In the genomic region with DNA sequence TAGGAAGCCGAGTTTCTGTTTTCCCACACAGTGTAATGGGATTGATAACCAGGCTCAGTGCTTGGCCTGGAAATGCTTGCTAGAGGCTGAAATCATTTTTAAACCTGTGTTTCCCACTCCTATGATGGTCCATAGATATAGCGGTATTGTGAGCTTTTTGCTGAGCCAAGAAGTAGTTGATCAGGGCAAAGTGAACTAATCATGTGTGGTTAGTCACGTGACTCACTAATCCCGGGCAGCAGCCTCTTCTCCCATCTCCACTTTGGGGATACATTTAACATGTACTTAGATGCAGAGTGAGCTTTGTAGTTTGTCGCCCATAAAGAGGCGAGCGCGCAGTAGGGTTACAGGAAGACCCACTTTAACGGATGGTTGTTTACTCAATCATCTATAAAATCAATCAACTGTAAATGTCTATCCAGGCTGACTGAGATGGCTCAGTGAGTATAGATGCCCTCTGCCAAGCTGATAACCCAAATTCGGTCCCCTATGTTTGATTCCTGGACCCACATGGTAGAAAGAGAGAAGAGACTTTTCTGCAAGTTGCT, we compare ENCODE assay signal across 28 mouse cellular contexts. TPM values are rescaled to one million over a fixed set of nuclear protein-coding genes. Genes with fewer than 3 reads are reported as not detected.
A peak's percentile ranks its signal among the peaks of the same experiment; 100 is the strongest.
DNase-seq lines count a peak whose midpoint lies in the region; ATAC-seq and TF ChIP-seq lines count a peak whose summit lies in the region.
"Had no signal": no experiment of that assay in that cellular context is flagged by ENCODE, and none has a peak within 500 bp of the region (broad histone marks: within the 10 kb centered on the region; RNA-seq: fewer than 3 reads in every experiment).

No protein-coding gene starts in this region.

- no peaks in the 10 kb centered on the region for H3K36me3 ChIP-seq in heart, embryonic 10.5 days
- H3K36me3 ChIP-seq in liver, adult 2 months (ENCODE audit: control insufficient read depth, insufficient read depth, low read length): no peaks in the 10 kb centered on the region
- no peaks in the 10 kb centered on the region for H3K36me3 ChIP-seq in liver, embryonic 12.5 days
- H3K36me3 ChIP-seq in C2C12 (ENCODE audit: control insufficient read depth, insufficient read depth) (no peaks in the 10 kb centered on the region), CH12.LX (replicated peaks in 1 of 2; ENCODE audit: control insufficient read depth in 1 of 2, insufficient read depth in 1 of 2, low read length in 1 of 2) (peaks cover 4 to 9% of the 10 kb centered on the region in 2 experiments)
- H3K36me3 ChIP-seq in neural tube, embryonic 15.5 days: no peaks in the 10 kb centered on the region
- H3K36me3 ChIP-seq: embryonic facial prominence, embryonic 13.5 days; embryonic facial prominence, embryonic 15.5 days; forebrain, embryonic 10.5 days; forebrain, embryonic 12.5 days had no signal

- no peak for TF ChIP-seq EP300 in CH12.LX (IDR thresholded peaks at IDR 0.05; ENCODE audit: low read length)

- TF ChIP-seq RAD21 in CH12.LX (IDR thresholded peaks at IDR 0.05; ENCODE audit: low read depth, low read length): no peak

- no peak overlapping the region for H3K9ac ChIP-seq in liver, adult 2 months (ENCODE audit: low read depth, low read length)
- no peak overlapping the region for H3K9ac ChIP-seq in liver, embryonic 12.5 days
- no peak overlapping the region for H3K9ac ChIP-seq in CH12.LX (ENCODE audit: insufficient read depth, low read depth)
- no peak overlapping the region for H3K9ac ChIP-seq in neural tube, embryonic 15.5 days (replicated peaks)
- H3K9ac ChIP-seq: embryonic facial prominence, embryonic 13.5 days; embryonic facial prominence, embryonic 15.5 days; forebrain, embryonic 12.5 days had no signal

- no peaks in the 10 kb centered on the region for H3K9me3 ChIP-seq in heart, embryonic 10.5 days
- H3K9me3 ChIP-seq in liver, embryonic 12.5 days (replicated peaks): no peaks in the 10 kb centered on the region
- no peaks in the 10 kb centered on the region for H3K9me3 ChIP-seq in CH12.LX (replicated peaks; ENCODE audit: low read length)
- no peaks in the 10 kb centered on the region for H3K9me3 ChIP-seq in neural tube, embryonic 15.5 days (replicated peaks)
- H3K9me3 ChIP-seq: embryonic facial prominence, embryonic 13.5 days; embryonic facial prominence, embryonic 15.5 days; forebrain, embryonic 10.5 days; forebrain, embryonic 12.5 days had no signal

- 84% methylated on average over 10 of the region's 10 CpGs for WGBS in heart, embryonic 10.5 days
- WGBS in liver, adult 2 months: 61% methylated on average over 10 of the region's 10 CpGs
- WGBS in liver, embryonic 12.5 days (ENCODE audit: insufficient replicate concordance): 74% methylated on average over 10 of the region's 10 CpGs
- WGBS in neural tube, embryonic 15.5 days: 89% methylated on average over 10 of the region's 10 CpGs

- DNase-seq in heart, embryonic 10.5 days (ENCODE audit: low spot score): peak; percentile 25
- no peak for DNase-seq in heart, postnatal 25 days (ENCODE audit: low spot score)
- peak; percentile 50 for DNase-seq in liver, adult 2 months (ENCODE audit: extremely low read depth, low read depth, low spot score)
- no peak for DNase-seq in CH12.LX (ENCODE audit: extremely low read depth)
- DNase-seq in lung, postnatal 10 days: no peak
- DNase-seq: adrenal gland, adult 8-10 months; adrenal gland, postnatal 14 days; adrenal gland, postnatal 36 days; cerebellum, adult 11 months; cerebellum, adult 18-20 months; cerebellum, adult 8-10 months; cerebellum, adult 9-11 months; cerebellum, postnatal 14 days; cerebellum, postnatal 36 days; embryo, embryonic 11 days had no signal

- no peak for TF ChIP-seq POLR2A in liver, adult 2 months (IDR thresholded peaks at IDR 0.05; ENCODE audit: extremely low read depth, insufficient read depth, low read length)
- TF ChIP-seq POLR2A in CH12.LX (IDR thresholded peaks at IDR 0.05; ENCODE audit: low read depth, low read length): no peak

- H3K4me3 ChIP-seq in heart, embryonic 10.5 days: no peak overlapping the region
- H3K4me3 ChIP-seq in liver, adult 2 months (ENCODE audit: insufficient read depth, low read depth, low read length): no peak overlapping the region
- no peak overlapping the region for H3K4me3 ChIP-seq in liver, embryonic 12.5 days
- H3K4me3 ChIP-seq in C2C12 (ENCODE audit: insufficient read depth, poor library complexity, severe bottlenecking): no peak overlapping the region
- no peak overlapping the region for H3K4me3 ChIP-seq in CH12.LX (replicated peaks in 1 of 3; ENCODE audit: low read depth in 2 of 3, low read length in 2 of 3, poor library complexity in 1 of 3)
- H3K4me3 ChIP-seq in neural tube, embryonic 15.5 days (replicated peaks): no peak overlapping the region
- H3K4me3 ChIP-seq: embryonic facial prominence, embryonic 13.5 days; embryonic facial prominence, embryonic 15.5 days; erythroblast, embryonic 14.5 days; forebrain, embryonic 10.5 days; forebrain, embryonic 12.5 days had no signal

- in situ Hi-C loops in CH12.LX (cut with MboI; ENCODE audit: low pct_ligation_motif_present, low pct_unique_long_range_greater_than_20kb, low sequenced_read_pairs): no loop called here

- H3K79me2 ChIP-seq in liver, adult 2 months (ENCODE audit: control insufficient read depth, insufficient read depth, low read length): no peaks in the 10 kb centered on the region
- no peaks in the 10 kb centered on the region for H3K79me2 ChIP-seq in C2C12 (ENCODE audit: control insufficient read depth, insufficient read depth)
- no peaks in the 10 kb centered on the region for H3K79me2 ChIP-seq in CH12.LX (replicated peaks; ENCODE audit: control insufficient read depth, extremely low read depth, insufficient read depth, poor library complexity, severe bottlenecking)

- intact Hi-C loops in heart, postnatal 25 days (cut with DNase I): no loop called here

- TF ChIP-seq CTCF in liver, adult 2 months (IDR thresholded peaks at IDR 0.05; ENCODE audit: low read depth, low read length): no peak
- TF ChIP-seq CTCF in C2C12 (IDR thresholded peaks at IDR 0.05; ENCODE audit: control insufficient read depth, insufficient read depth, insufficient read length) (no peak), CH12.LX (conservative IDR thresholded peaks at IDR 0.05 in 1 of 2, IDR thresholded peaks at IDR 0.05 in 1 of 2; ENCODE audit: low read depth in 2 of 2, low read length in 2 of 2) (no peak)

- H3ac ChIP-seq in C2C12 (ENCODE audit: control insufficient read depth, insufficient read length, low read depth): no peak overlapping the region

- H3K4me1 ChIP-seq in heart, embryonic 10.5 days: peaks cover 21% of the 10 kb centered on the region
- peaks cover 12% of the 10 kb centered on the region for H3K4me1 ChIP-seq in liver, adult 2 months (ENCODE audit: control insufficient read depth, insufficient read depth, low read length)
- H3K4me1 ChIP-seq in liver, embryonic 12.5 days: peaks cover 3% of the 10 kb centered on the region; the same call in 1 of the 2 replicates
- peaks cover 0 to 20% of the 10 kb centered on the region in 2 experiments; a peak in 2 of 4 replicates for H3K4me1 ChIP-seq in CH12.LX (ENCODE audit: control insufficient read depth in 1 of 2, insufficient read depth in 2 of 2)
- peaks cover 6% of the 10 kb centered on the region for H3K4me1 ChIP-seq in neural tube, embryonic 15.5 days
- H3K4me1 ChIP-seq: embryonic facial prominence, embryonic 15.5 days had no signal

- no peaks in the 10 kb centered on the region for H3K27me3 ChIP-seq in heart, embryonic 10.5 days (ENCODE audit: insufficient read depth, poor library complexity, severe bottlenecking)
- H3K27me3 ChIP-seq in liver, adult 2 months (ENCODE audit: control insufficient read depth, insufficient read depth, low read length): no peaks in the 10 kb centered on the region
- no peaks in the 10 kb centered on the region for H3K27me3 ChIP-seq in liver, embryonic 12.5 days (replicated peaks)
- no peaks in the 10 kb centered on the region for H3K27me3 ChIP-seq in C2C12 (ENCODE audit: control insufficient read depth, insufficient read depth, insufficient read length)
- no peaks in the 10 kb centered on the region for H3K27me3 ChIP-seq in CH12.LX (replicated peaks)
- H3K27me3 ChIP-seq in neural tube, embryonic 15.5 days (replicated peaks): no peaks in the 10 kb centered on the region
- H3K27me3 ChIP-seq: embryonic facial prominence, embryonic 13.5 days; embryonic facial prominence, embryonic 15.5 days; forebrain, embryonic 12.5 days; Patski had no signal

- H3K27ac ChIP-seq in heart, embryonic 10.5 days: no peak overlapping the region
- H3K27ac ChIP-seq in liver, adult 2 months (replicated peaks; ENCODE audit: insufficient read depth, low read depth, low read length): peak overlapping the region; percentile 42
- H3K27ac ChIP-seq in liver, embryonic 12.5 days: no peak overlapping the region
- H3K27ac ChIP-seq in CH12.LX (ENCODE audit: insufficient read depth, low read depth): no peak overlapping the region
- H3K27ac ChIP-seq in neural tube, embryonic 15.5 days (replicated peaks): no peak overlapping the region
- H3K27ac ChIP-seq: embryonic facial prominence, embryonic 13.5 days; embryonic facial prominence, embryonic 15.5 days; forebrain, embryonic 10.5 days; forebrain, embryonic 12.5 days had no signal

- no peak overlapping the region for H3K4me2 ChIP-seq in liver, embryonic 12.5 days
- no peak overlapping the region for H3K4me2 ChIP-seq in CH12.LX (ENCODE audit: insufficient read depth, low read depth, poor library complexity, severe bottlenecking)
- no peak overlapping the region for H3K4me2 ChIP-seq in neural tube, embryonic 15.5 days
- H3K4me2 ChIP-seq: embryonic facial prominence, embryonic 13.5 days; embryonic facial prominence, embryonic 15.5 days; forebrain, embryonic 12.5 days had no signal

- dilution Hi-C loops in CH12.LX (cut with MboI; ENCODE audit: extremely low pct_ligation_motif_present, extremely low pct_unique_long_range_greater_than_20kb, low sequenced_read_pairs): no loop called here

- H3K79me3 ChIP-seq in C2C12 (ENCODE audit: low read depth): no peaks in the 10 kb centered on the region

- ATAC-seq in liver, embryonic 12.5 days: no peak
- no peak for ATAC-seq in neural tube, embryonic 15.5 days (ENCODE audit: low FRiP score)
- ATAC-seq: activated CD4-positive, CD25-positive, alpha-beta regulatory T cell, adult 4 months; CD4-positive, CD25-positive, alpha-beta regulatory T cell, adult 4 months; forebrain, embryonic 14.5 days; forebrain, embryonic 16.5 days; Patski had no signal

RNA-seq across cellular contexts. Expression of gene Amigo2, which starts 38.7 kb away (rescaled TPM):
- polyA plus RNA-seq in heart, embryonic 10.5 days (2016; fragmentation: Nextera tagmentation; extraction: Ambion mirVana): 3.2 and 4.6 TPM in 2 replicates
- total RNA-seq in heart, postnatal 25 days (2021): 1 to 10 TPM; 5.2 to 7.0 TPM
- total RNA-seq in liver, adult 2 months (2014; rRNA removed): 6.5 and 7.0 TPM in 2 replicates
- 0.76 and 1.4 TPM in 2 replicates for polyA plus RNA-seq in liver, adult 2 months (2012; rRNA removed)
- 1.4 and 1.7 TPM in 2 replicates for polyA plus RNA-seq in liver, embryonic 12.5 days (2016; fragmentation: Nextera tagmentation; extraction: Ambion mirVana)
- polyA plus RNA-seq in C2C12 (2012; fragmentation: generic; extraction: Trizol): 0.71 TPM
- 17.1 and 19.1 TPM in 2 replicates for total RNA-seq in CH12.LX (2012; rRNA removed)
- total RNA-seq in CH12.LX (2014; rRNA removed): 23.0 and 23.7 TPM in 2 replicates
- 6.0 and 6.4 TPM in 2 replicates for polyA plus RNA-seq in CH12.LX (2012; ENCODE audit: insufficient read length, low read depth)
- 6.5 and 7.6 TPM in 2 replicates for polyA plus RNA-seq in neural tube, embryonic 15.5 days (2015; fragmentation: Nextera tagmentation; extraction: Ambion mirVana)
- polyA plus RNA-seq: erythroblast, embryonic 14.5 days had no signal

RNA-seq across cellular contexts. Expression of gene Pced1b, which starts 38.8 kb away (rescaled TPM):
- 2.3 and 2.4 TPM in 2 replicates for polyA plus RNA-seq in heart, embryonic 10.5 days (2016; fragmentation: Nextera tagmentation; extraction: Ambion mirVana)
- total RNA-seq in heart, postnatal 25 days (2021): 1 to 10 TPM; 2.3 to 2.5 TPM
- total RNA-seq in liver, adult 2 months (2014; rRNA removed): 0.92 and 1.9 TPM in 2 replicates
- 4.1 and 5.6 TPM in 2 replicates for polyA plus RNA-seq in liver, adult 2 months (2012; rRNA removed)
- polyA plus RNA-seq in liver, embryonic 12.5 days (2016; fragmentation: Nextera tagmentation; extraction: Ambion mirVana): 5.6 and 6.4 TPM in 2 replicates
- polyA plus RNA-seq in C2C12 (2012; fragmentation: generic; extraction: Trizol) (0.32 TPM), CH12.LX (2012; ENCODE audit: insufficient read length, low read depth) (40.5 and 44.2 TPM in 2 replicates)
- total RNA-seq in CH12.LX (2012; rRNA removed) (16.3 and 21.1 TPM in 2 replicates), CH12.LX (2014; rRNA removed) (9.9 and 12.3 TPM in 2 replicates)
- 3.4 and 4.0 TPM in 2 replicates for polyA plus RNA-seq in neural tube, embryonic 15.5 days (2015; fragmentation: Nextera tagmentation; extraction: Ambion mirVana)

Comparison
In these comparisons a context has a peak if more than half of its experiments do, and no peak if none do; other contexts are left out.
1. DNase-seq: peak in heart, embryonic 10.5 days (single experiment) and liver, adult 2 months (single experiment); none in heart, postnatal 25 days (single experiment), CH12.LX (single experiment) and lung, postnatal 10 days (single experiment).